ENCODE assay signal across 13 mouse cellular contexts in genomic region chr6:100356617-100357399, GRCm38 (mm10).
DNase-seq lines count a peak whose midpoint lies in the region; ATAC-seq and TF ChIP-seq lines count a peak whose summit lies in the region.
"Had no signal": no experiment of that assay in that cellular context is flagged by ENCODE, and none has a peak within 500 bp of the region (broad histone marks: within the 10 kb centered on the region; RNA-seq: fewer than 3 reads in every experiment).

No protein-coding gene starts in this region.

- peak; percentile 25 for DNase-seq in 416B (ENCODE audit: low read depth)
- peak; percentile 78 for DNase-seq in CH12.LX (ENCODE audit: extremely low read depth)
- DNase-seq in gastrocnemius, adult 2 months, result no peak
- DNase-seq in kidney, postnatal 10 days, result no peak
- DNase-seq in left cerebral cortex, adult 18-20 months (ENCODE audit: low spot score in 2 of 2), result no peak
- DNase-seq: cerebellum, postnatal 10 days had no signal

- 0 out of 2 replicates have a peak overlapping the region, but pooled peaks have one; percentile 9 for H3K4me2 ChIP-seq in CH12.LX (ENCODE audit: insufficient read depth, low read depth, poor library complexity, severe bottlenecking)
- no peak overlapping the region for H3K4me2 ChIP-seq in intestine, embryonic 16.5 days (ENCODE audit: low read depth, low read length)
- H3K4me2 ChIP-seq: heart, embryonic 11.5 days had no signal

- no peak overlapping the region for H3K27ac ChIP-seq in CH12.LX (ENCODE audit: insufficient read depth, low read depth)
- H3K27ac ChIP-seq in intestine, embryonic 16.5 days (ENCODE audit: low read length), result no peak overlapping the region
- no peak overlapping the region for H3K27ac ChIP-seq in gastrocnemius, adult 2 months
- H3K27ac ChIP-seq: hindbrain, postnatal 0 days; layer of hippocampus, adult 2 months; limb, embryonic 10.5 days had no signal

- intact Hi-C loops in gastrocnemius, adult 2 months (cut with DNase I), result no loop called here

- in situ Hi-C loops in CH12.LX (cut with MboI; ENCODE audit: low pct_ligation_motif_present, low pct_unique_long_range_greater_than_20kb, low sequenced_read_pairs), result no loop called here

- peaks cover 5% of the 10 kb centered on the region for H3K27me3 ChIP-seq in CH12.LX (replicated peaks)
- no peaks in the 10 kb centered on the region for H3K27me3 ChIP-seq in intestine, embryonic 16.5 days (replicated peaks; ENCODE audit: control insufficient read depth, insufficient read depth, low read length)

- TF ChIP-seq POLR2A in CH12.LX (IDR thresholded peaks at IDR 0.05; ENCODE audit: low read depth, low read length), result no peak

- no peaks in the 10 kb centered on the region for H3K79me2 ChIP-seq in CH12.LX (replicated peaks; ENCODE audit: control insufficient read depth, extremely low read depth, insufficient read depth, poor library complexity, severe bottlenecking)

- peaks cover 4 to 19% of the 10 kb centered on the region in 2 experiments for H3K4me1 ChIP-seq in CH12.LX (ENCODE audit: control insufficient read depth in 1 of 2, insufficient read depth in 2 of 2)
- no peaks in the 10 kb centered on the region for H3K4me1 ChIP-seq in intestine, embryonic 16.5 days (ENCODE audit: control insufficient read depth, insufficient read depth, low read length)
- H3K4me1 ChIP-seq: limb, embryonic 10.5 days had no signal

- TF ChIP-seq EP300 in CH12.LX (IDR thresholded peaks at IDR 0.05; ENCODE audit: low read length), result peak; percentile 98

- dilution Hi-C loops in CH12.LX (cut with MboI; ENCODE audit: extremely low pct_ligation_motif_present, extremely low pct_unique_long_range_greater_than_20kb, low sequenced_read_pairs), result no loop called here

- WGBS in intestine, embryonic 16.5 days, result 58% methylated on average over 11 of the region's 11 CpGs

- no peaks in the 10 kb centered on the region for H3K36me3 ChIP-seq in CH12.LX (replicated peaks in 1 of 2; ENCODE audit: control insufficient read depth in 1 of 2, insufficient read depth in 1 of 2, low read length in 1 of 2)
- no peaks in the 10 kb centered on the region for H3K36me3 ChIP-seq in intestine, embryonic 16.5 days (ENCODE audit: control insufficient read depth, insufficient read depth, low read length)
- H3K36me3 ChIP-seq: limb, embryonic 10.5 days had no signal

- no peak overlapping the region for H3K9ac ChIP-seq in CH12.LX (ENCODE audit: insufficient read depth, low read depth)
- no peak overlapping the region for H3K9ac ChIP-seq in intestine, embryonic 16.5 days (ENCODE audit: low read depth, low read length)

- H3K4me3 ChIP-seq in CH12.LX (replicated peaks in 1 of 3; ENCODE audit: low read depth in 2 of 3, low read length in 2 of 3, poor library complexity in 1 of 3), result no peak overlapping the region
- no peak overlapping the region for H3K4me3 ChIP-seq in intestine, embryonic 16.5 days (ENCODE audit: low read length)
- H3K4me3 ChIP-seq in gastrocnemius, adult 2 months, result no peak overlapping the region
- H3K4me3 ChIP-seq: layer of hippocampus, adult 2 months; limb, embryonic 10.5 days had no signal

- peak; percentile 43 for TF ChIP-seq RAD21 in CH12.LX (IDR thresholded peaks at IDR 0.05; ENCODE audit: low read depth, low read length)

- TF ChIP-seq CTCF in CH12.LX (conservative IDR thresholded peaks at IDR 0.05 in 1 of 2, IDR thresholded peaks at IDR 0.05 in 1 of 2; ENCODE audit: low read depth in 2 of 2, low read length in 2 of 2), result peak in 1 of 2 experiments; percentile 46; a peak in 2 of 4 replicates
- no peak for TF ChIP-seq CTCF in gastrocnemius, adult 2 months (IDR thresholded peaks at IDR 0.05)

- ATAC-seq in intestine, embryonic 16.5 days, result peak; percentile 90
- ATAC-seq in monocyte, adult 5-6 weeks (replicated peaks; ENCODE audit: insufficient number of reproducible peaks, low FRiP score, low TSS enrichment, poor library complexity, severe bottlenecking), result peak; percentile 76
- ATAC-seq: forebrain, embryonic 16.5 days; hindbrain, postnatal 0 days had no signal

- no peaks in the 10 kb centered on the region for H3K9me3 ChIP-seq in CH12.LX (replicated peaks; ENCODE audit: low read length)
- H3K9me3 ChIP-seq in intestine, embryonic 16.5 days (ENCODE audit: control insufficient read depth, low read length), result no peaks in the 10 kb centered on the region
- H3K9me3 ChIP-seq: limb, embryonic 10.5 days had no signal

TF ChIP-seq in CH12.LX, 34 proteins besides CTCF, POLR2A, EP300 and RAD21:
- TF ChIP-seq IRF4 (IDR thresholded peaks at IDR 0.05; ENCODE audit: low read depth, low read length) (peak; percentile 98), TCF12 (IDR thresholded peaks at IDR 0.05; ENCODE audit: low read depth, low read length) (peak; percentile 33; the same call in 1 of the 2 replicates), ZKSCAN1 (IDR thresholded peaks at IDR 0.05; ENCODE audit: borderline replicate concordance, low read depth, low read length) (peak; percentile 8; the same call in 1 of the 2 replicates), CHD1 (IDR thresholded peaks at IDR 0.05; ENCODE audit: low read depth, low read length) (no peak), UBTF (IDR thresholded peaks at IDR 0.05; ENCODE audit: low read depth, low read length) (no peak; the same call in 1 of the 2 replicates), ZNF384 (IDR thresholded peaks at IDR 0.05; ENCODE audit: low read depth, low read length) (peak; percentile 99), MAFK (IDR thresholded peaks at IDR 0.05; ENCODE audit: insufficient replicate concordance, low read length) (peak; percentile 72; the same call in 1 of the 2 replicates), HCFC1 (IDR thresholded peaks at IDR 0.05; ENCODE audit: low read depth, low read length) (no peak), MAX (IDR thresholded peaks at IDR 0.05; ENCODE audit: low read length) (no peak), NELFE (IDR thresholded peaks at IDR 0.05; ENCODE audit: low read depth, low read length) (no peak), SMC3 (IDR thresholded peaks at IDR 0.05; ENCODE audit: low read depth, low read length) (peak; percentile 29; the same call in 1 of the 2 replicates), MEF2A (IDR thresholded peaks at IDR 0.05; ENCODE audit: borderline replicate concordance, low read depth, low read length) (peak; percentile 60), USF1 (IDR thresholded peaks at IDR 0.05; ENCODE audit: low read depth, low read length) (no peak), CHD2 (IDR thresholded peaks at IDR 0.05; ENCODE audit: low read length) (peak; percentile 60), BHLHE40 (IDR thresholded peaks at IDR 0.05; ENCODE audit: low read depth, low read length) (peak; percentile 55), MYC (IDR thresholded peaks at IDR 0.05; ENCODE audit: low read depth, low read length) (0 out of 2 replicates have a peak, but pooled peaks have one; percentile 18), JUND (conservative IDR thresholded peaks at IDR 0.05; ENCODE audit: low read depth, low read length) (peak; percentile 94), TBP (conservative IDR thresholded peaks at IDR 0.05; ENCODE audit: low read depth, low read length) (no peak), ETS1 (conservative IDR thresholded peaks at IDR 0.05; ENCODE audit: low read depth, low read length) (peak; percentile 63; the same call in 1 of the 2 replicates), JUN (IDR thresholded peaks at IDR 0.05; ENCODE audit: insufficient read depth, low read depth, low read length) (peak; percentile 80), ZC3H11A (IDR thresholded peaks at IDR 0.05; ENCODE audit: low read depth, low read length) (no peak), RCOR1 (conservative IDR thresholded peaks at IDR 0.05; ENCODE audit: low read depth, low read length) (peak; percentile 89; the same call in 1 of the 2 replicates)

Comparison
In these comparisons a context has a peak if more than half of its experiments do, and no peak if none do; other contexts are left out.
1. DNase-seq: peak in 416B (single experiment) and CH12.LX (single experiment); none in gastrocnemius, adult 2 months (single experiment), kidney, postnatal 10 days (single experiment) and left cerebral cortex, adult 18-20 months (0 of 2).